Comparison of ENCODE assay signal across 19 mouse cellular contexts in genomic region chr19:44927250-44927649, GRCm38 (mm10). TPM values are rescaled to one million over a fixed set of nuclear protein-coding genes. Genes with fewer than 3 reads are reported as not detected.
DNase-seq lines count a peak whose midpoint lies in the region; ATAC-seq and TF ChIP-seq lines count a peak whose summit lies in the region.
"Had no signal": no experiment of that assay in that cellular context is flagged by ENCODE, and none has a peak within 500 bp of the region (broad histone marks: within the 10 kb centered on the region; RNA-seq: fewer than 3 reads in every experiment).

No protein-coding gene starts in this region.

- no peak for TF ChIP-seq CTCF in heart, postnatal 0 days (IDR thresholded peaks at IDR 0.05; ENCODE audit: low read depth)

- H3K36me3 ChIP-seq in heart, embryonic 10.5 days: no peaks in the 10 kb centered on the region
- H3K36me3 ChIP-seq in heart, postnatal 0 days (replicated peaks; ENCODE audit: control insufficient read depth, insufficient read depth, low read length): no peaks in the 10 kb centered on the region
- H3K36me3 ChIP-seq in stomach, embryonic 15.5 days: no peaks in the 10 kb centered on the region
- H3K36me3 ChIP-seq: forebrain, embryonic 12.5 days; hindbrain, embryonic 15.5 days had no signal

- no peaks in the 10 kb centered on the region for H3K9me3 ChIP-seq in heart, embryonic 10.5 days
- no peaks in the 10 kb centered on the region for H3K9me3 ChIP-seq in heart, postnatal 0 days (replicated peaks; ENCODE audit: control insufficient read depth, low read length)
- H3K9me3 ChIP-seq in stomach, embryonic 15.5 days: no peaks in the 10 kb centered on the region
- H3K9me3 ChIP-seq: forebrain, embryonic 12.5 days; hindbrain, embryonic 15.5 days had no signal

- H3K27me3 ChIP-seq in heart, embryonic 10.5 days (ENCODE audit: insufficient read depth, poor library complexity, severe bottlenecking): no peaks in the 10 kb centered on the region
- no peaks in the 10 kb centered on the region for H3K27me3 ChIP-seq in heart, postnatal 0 days (ENCODE audit: control insufficient read depth, insufficient read depth, low read length)
- no peaks in the 10 kb centered on the region for H3K27me3 ChIP-seq in stomach, embryonic 15.5 days (replicated peaks)
- H3K27me3 ChIP-seq: hindbrain, embryonic 15.5 days; Patski had no signal

- TF ChIP-seq EP300 in heart, postnatal 0 days (IDR thresholded peaks at IDR 0.05; ENCODE audit: low read depth): no peak

- H3K27ac ChIP-seq in heart, embryonic 10.5 days: peak overlapping the region; percentile 85
- peak overlapping the region; percentile 92 for H3K27ac ChIP-seq in heart, postnatal 0 days (ENCODE audit: low read depth)
- H3K27ac ChIP-seq in stomach, embryonic 15.5 days: peak overlapping the region; percentile 36; the same call in 1 of the 2 replicates
- H3K27ac ChIP-seq: forebrain, embryonic 12.5 days; hindbrain, embryonic 15.5 days; liver, embryonic 14.5 days; macrophage had no signal

- peak overlapping the region; percentile 53 for H3K4me2 ChIP-seq in heart, postnatal 0 days (ENCODE audit: low read depth, low read length)
- no peak overlapping the region for H3K4me2 ChIP-seq in stomach, embryonic 15.5 days
- H3K4me2 ChIP-seq: forebrain, embryonic 12.5 days; hindbrain, embryonic 15.5 days; midbrain, embryonic 11.5 days had no signal

- DNase-seq in heart, embryonic 10.5 days (ENCODE audit: low spot score): peak; percentile 73
- no peak for DNase-seq in heart, adult 8-10 months (ENCODE audit: low spot score)
- no peak for DNase-seq in heart, postnatal 0 days (ENCODE audit: low spot score)
- DNase-seq in heart, postnatal 4 days: no peak
- DNase-seq in forelimb bud, embryonic 11.5 days (ENCODE audit: low read depth, low spot score): peak; percentile 61
- DNase-seq in kidney, postnatal 4 days: no peak
- DNase-seq: adrenal gland, postnatal 14 days; cerebellum, postnatal 10 days; gastrocnemius, postnatal 10 days; kidney, adult 8-10 months; kidney, postnatal 36 days had no signal

- 38% methylated on average over 1 of the region's 1 CpGs for WGBS in heart, embryonic 10.5 days
- 52% methylated on average over 1 of the region's 1 CpGs for WGBS in heart, postnatal 0 days
- 34% methylated on average over 1 of the region's 1 CpGs for WGBS in stomach, embryonic 15.5 days

- peaks cover 61% of the 10 kb centered on the region for H3K4me1 ChIP-seq in heart, embryonic 10.5 days
- peaks cover 36% of the 10 kb centered on the region for H3K4me1 ChIP-seq in heart, postnatal 0 days (ENCODE audit: control insufficient read depth, insufficient read depth)
- H3K4me1 ChIP-seq in stomach, embryonic 15.5 days: peaks cover 16% of the 10 kb centered on the region

- no peak overlapping the region for H3K9ac ChIP-seq in heart, postnatal 0 days (replicated peaks; ENCODE audit: low read depth, low read length)
- H3K9ac ChIP-seq in stomach, embryonic 15.5 days: no peak overlapping the region
- H3K9ac ChIP-seq: forebrain, embryonic 12.5 days; hindbrain, embryonic 15.5 days; liver, embryonic 14.5 days had no signal

- no peak for ATAC-seq in heart, postnatal 0 days (ENCODE audit: insufficient read depth, low read depth)
- ATAC-seq in stomach, embryonic 15.5 days (ENCODE audit: insufficient read depth, low FRiP score, low read depth): no peak
- no peak for ATAC-seq in megakaryocyte, adult 5-6 weeks (ENCODE audit: poor library complexity, severe bottlenecking)
- ATAC-seq: Patski had no signal

- no peak overlapping the region for H3K4me3 ChIP-seq in heart, embryonic 10.5 days
- no peak overlapping the region for H3K4me3 ChIP-seq in heart, postnatal 0 days (ENCODE audit: low read depth, low read length)
- no peak overlapping the region for H3K4me3 ChIP-seq in stomach, embryonic 15.5 days (replicated peaks)
- H3K4me3 ChIP-seq: forebrain, embryonic 12.5 days; hindbrain, embryonic 15.5 days had no signal

RNA-seq across cellular contexts. Expression of gene Slf2, which starts 3.7 kb away (rescaled TPM):
- 56.6 and 60.6 TPM in 2 replicates for polyA plus RNA-seq in heart, embryonic 10.5 days (2016; fragmentation: Nextera tagmentation; extraction: Ambion mirVana)
- total RNA-seq in heart, adult 8-10 months (2022): 10 to 100 TPM; 18.2 to 21.9 (median 19.7) TPM
- 19.3 and 30.6 TPM in 2 replicates for total RNA-seq in heart, postnatal 0 days (2014; rRNA removed; ENCODE audit: low replicate concordance)
- polyA plus RNA-seq in heart, postnatal 0 days (2015; fragmentation: Nextera tagmentation; extraction: Ambion mirVana): 17.3 and 20.5 TPM in 2 replicates
- total RNA-seq in heart, postnatal 4 days (2021): 10 to 100 TPM; 37.2 to 40.9 TPM
- 33.0 and 35.1 TPM in 2 replicates for polyA plus RNA-seq in stomach, embryonic 15.5 days (2015; fragmentation: Nextera tagmentation; extraction: Ambion mirVana)
- total RNA-seq in megakaryocyte, adult 5-6 weeks (2015): 27.8 and 30.1 TPM in 2 replicates
- total RNA-seq in megakaryocyte, adult 5-6 weeks (2017): 36.3 and 43.2 TPM in 2 replicates

Comparison
In these comparisons a context has a peak if more than half of its experiments do, and no peak if none do; other contexts are left out.
1. DNase-seq: peak in heart, embryonic 10.5 days (single experiment) and forelimb bud, embryonic 11.5 days (single experiment); none in heart, adult 8-10 months (single experiment), heart, postnatal 0 days (single experiment), heart, postnatal 4 days (single experiment) and kidney, postnatal 4 days (0 of 2).
2. H3K27ac ChIP-seq: peak in every context shown above with its lines; median percentile 92 in heart, postnatal 0 days; 85 in heart, embryonic 10.5 days; 36 in stomach, embryonic 15.5 days.